Mouse (Mus musculus): Measurements from ENCODE around the gene Eftud2.

Eftud2 gene

GRCm38 (mm10) chr11:102879558-102879957 is 1.2 kb downstream of the Eftud2 start:
- no peak for DNase-seq (ENCODE audit: low read depth)

- DNase-seq (ENCODE audit: low read depth) = no peak
Measured at GRCm38 (mm10) chr11:102874801-102875334, 5.9 kb downstream of the Eftud2 start.

- peak; percentile 73 for DNase-seq (ENCODE audit: low read depth)
Measured at GRCm38 (mm10) chr11:102864272-102864671, 16.5 kb downstream of the Eftud2 start.

- no peak for DNase-seq (ENCODE audit: low read depth)
Measured at GRCm38 (mm10) chr11:102859933-102860332, 20.9 kb downstream of the Eftud2 start.

GRCm38 (mm10) chr11:102858951-102859350 is 21.8 kb downstream of the Eftud2 start:
- no peak for DNase-seq (ENCODE audit: low read depth)

- no peak for DNase-seq (ENCODE audit: low read depth)
Measured at GRCm38 (mm10) chr11:102855941-102856340, 24.8 kb downstream of the Eftud2 start.

- peak; percentile 16 for DNase-seq (ENCODE audit: low read depth)
Measured at GRCm38 (mm10) chr11:102853760-102854159, 27.0 kb downstream of the Eftud2 start.

- DNase-seq (ENCODE audit: low read depth) = peak; percentile 37
Measured at GRCm38 (mm10) chr11:102851883-102852282, 28.9 kb downstream of the Eftud2 start.

GRCm38 (mm10) chr11:102845926-102846325 is 34.9 kb downstream of the Eftud2 start:
- no peak for DNase-seq (ENCODE audit: low read depth)

- no peak for DNase-seq (ENCODE audit: low read depth)
Measured at GRCm38 (mm10) chr11:102838616-102839150, 42.1 kb downstream of the Eftud2 start.

GRCm38 (mm10) chr11:102838126-102838525 is 42.7 kb downstream of the Eftud2 start:
- DNase-seq (ENCODE audit: low read depth) = no peak

GRCm38 (mm10) chr11:102837385-102837784 is 43.4 kb downstream of the Eftud2 start:
- DNase-seq (ENCODE audit: low read depth) = no peak

GRCm38 (mm10) chr11:102836146-102836545 is 44.6 kb downstream of the Eftud2 start:
- no peak for DNase-seq (ENCODE audit: low read depth)

GRCm38 (mm10) chr11:102835549-102835948 is 45.2 kb downstream of the Eftud2 start, which contains the start of gene Higd1b:
Higd1b (plus strand) TSS chr11:102835849.
- DNase-seq (ENCODE audit: low read depth) = no peak

GRCm38 (mm10) chr11:102834219-102834618 is 46.6 kb downstream of the Eftud2 start:
- DNase-seq (ENCODE audit: low read depth) = no peak

- DNase-seq (ENCODE audit: low read depth) = no peak
Measured at GRCm38 (mm10) chr11:102832700-102833297, 48.0 kb downstream of the Eftud2 start.

- DNase-seq (ENCODE audit: low read depth) = no peak
Measured at GRCm38 (mm10) chr11:102830276-102830675, 50.5 kb downstream of the Eftud2 start.

GRCm38 (mm10) chr11:102827097-102827496 is 53.7 kb downstream of the Eftud2 start:
- DNase-seq (ENCODE audit: low read depth) = peak; percentile 9

- no peak for DNase-seq (ENCODE audit: low read depth)
Measured at GRCm38 (mm10) chr11:102826476-102826875, 54.3 kb downstream of the Eftud2 start.

- DNase-seq (ENCODE audit: low read depth) = no peak
Measured at GRCm38 (mm10) chr11:102821231-102821630, 59.6 kb downstream of the Eftud2 start.

- no peak for DNase-seq (ENCODE audit: low read depth)
Measured at GRCm38 (mm10) chr11:102820432-102820831, 60.4 kb downstream of the Eftud2 start.

GRCm38 (mm10) chr11:102819783-102820385 is 60.9 kb downstream of the Eftud2 start:
- no peak for DNase-seq (ENCODE audit: low read depth)
